Mouse (Mus musculus) midbrain, embryonic 16.5 days (tissue): ENCODE data around the gene Srsf2. TPM values are rescaled to one million over a fixed set of nuclear protein-coding genes. Genes with fewer than 3 reads are reported as not detected.
"Not testable (repeated sequence)": the region's sequence is repeated elsewhere in the genome, so short reads cannot be mapped to it uniquely, and the experiment has no call there.

Experiments used
- ATAC-seq: fragments of 200-750 bp; cut with Nextera tagmentation; 2 replicates; pipeline ENCODE4 v1.8.0; 2017; ENCODE audit warnings: moderate TSS enrichment
- H3K27ac ChIP-seq: fragments of 300-500 bp; sonication (generic); 2 replicates; pipeline ENCODE4 v1.5.1; 2014; ENCODE audit warnings: mild to moderate bottlenecking, low read length, mixed read lengths
- H3K27me3 ChIP-seq: fragments of 300-500 bp; sonication (generic); 2 replicates; pipeline ENCODE4 v1.6.1; 2014; ENCODE audit warnings: low read depth, low read length, mixed read lengths; ENCODE audit not compliant: control insufficient read depth, insufficient read depth
- H3K36me3 ChIP-seq: fragments of 300-500 bp; sonication (generic); 2 replicates; pipeline ENCODE4 v1.6.1; 2014; ENCODE audit warnings: mild to moderate bottlenecking, low read length, moderate library complexity, mixed read lengths; ENCODE audit not compliant: control insufficient read depth, insufficient read depth
- H3K4me1 ChIP-seq: fragments of 300-500 bp; sonication (generic); 2 replicates; pipeline ENCODE4 v1.6.1; 2014; ENCODE audit warnings: mild to moderate bottlenecking, low read length, mixed read lengths; ENCODE audit not compliant: control insufficient read depth, insufficient read depth
- H3K4me2 ChIP-seq: fragments of 300-500 bp; sonication (generic); 2 replicates; pipeline ENCODE4 v1.6.1; 2014; ENCODE audit warnings: mild to moderate bottlenecking, low read length, mixed read lengths
- H3K4me3 ChIP-seq: fragments of 300-500 bp; sonication (generic); 2 replicates; pipeline ENCODE4 v1.5.1; 2014; ENCODE audit warnings: low read depth, mild to moderate bottlenecking, low read length, moderate library complexity, mixed read lengths
- H3K9ac ChIP-seq: fragments of 300-500 bp; sonication (generic); 2 replicates; pipeline ENCODE4 v1.6.1; 2014; ENCODE audit warnings: low read depth, low read length, mixed read lengths
- H3K9me3 ChIP-seq: fragments of 300-500 bp; sonication (generic); replicated peaks from 2 replicates; pipeline ENCODE4 v1.6.1; 2014; ENCODE audit warnings: mild to moderate bottlenecking, low read length, mixed read lengths; ENCODE audit not compliant: control insufficient read depth, poor library complexity, severe bottlenecking
- WGBS: fragments of 180-500 bp; shearing (Covaris S2); extraction: QIAGEN DNeasy Blood & Tissue Kit; methylation state at CpG from one replicate; pipeline ENCODE4 v1.1.7; 2014; 5-methylcytosine and 5-hydroxymethylcytosine counted together
- polyA plus RNA-seq: library from polyadenylated mRNA; unstranded; fragments of >200 nt; fragmentation: Nextera tagmentation; extraction: Ambion mirVana; gene quantifications from 2 replicates; pipeline ENCODE4 v1.2.1, GENCODE M21; 2015

Srsf2 gene
- 549 and 567 TPM in 2 replicates for polyA plus RNA-seq

GRCm38 (mm10) chr11:116852891-116853511 is at the start of gene Srsf2:
TSS of gene Srsf2 (minus strand) at chr11:116853094.
- H3K27ac ChIP-seq = peak within 1 kb of the TSS; percentile 99
- H3K4me3 ChIP-seq = peak within 1 kb of the TSS; percentile 93
- no peaks in the 10 kb centered on the region for H3K9me3 ChIP-seq
- peak; percentile 88 for ATAC-seq
- H3K4me2 ChIP-seq = peak within 1 kb of the TSS; percentile 79
- H3K36me3 ChIP-seq = peaks cover 2% of the 10 kb centered on the region; the same call in 1 of the 2 replicates
- no peaks in the 10 kb centered on the region for H3K27me3 ChIP-seq
- H3K4me1 ChIP-seq = peaks cover 35% of the 10 kb centered on the region
- H3K9ac ChIP-seq = peak within 1 kb of the TSS; percentile 97
- WGBS = under 1% methylated on average over 69 of the region's 74 CpGs

GRCm38 (mm10) chr11:116902588-116902987 is 49.7 kb upstream of the Srsf2 start:
- not testable (repeated sequence) for H3K4me2 ChIP-seq, H3K27ac ChIP-seq, H3K9ac ChIP-seq, H3K4me3 ChIP-seq, H3K9me3 ChIP-seq, H3K36me3 ChIP-seq, ATAC-seq, H3K4me1 ChIP-seq
- WGBS = 88% methylated on average over 10 of the region's 10 CpGs
- peaks cover 11% of the 10 kb centered on the region for H3K27me3 ChIP-seq

GRCm38 (mm10) chr11:116899247-116899646 is 46.4 kb upstream of the Srsf2 start:
- Histone ChIP-seq H3K27me3 (peaks cover 2% of the 10 kb centered on the region), H3K4me2 (no peak overlapping the region), H3K4me1 (no peaks in the 10 kb centered on the region), H3K4me3 (no peak overlapping the region), H3K9ac (no peak overlapping the region), H3K27ac (no peak overlapping the region), H3K36me3 (no peaks in the 10 kb centered on the region), H3K9me3 (no peaks in the 10 kb centered on the region)
- WGBS = 91% methylated on average over 12 of the region's 12 CpGs
- ATAC-seq = no peak

GRCm38 (mm10) chr11:116895402-116895801 is 42.5 kb upstream of the Srsf2 start:
- no peaks in the 10 kb centered on the region for H3K36me3 ChIP-seq
- no peaks in the 10 kb centered on the region for H3K9me3 ChIP-seq
- no peak for ATAC-seq
- no peak overlapping the region for H3K4me3 ChIP-seq
- H3K27me3 ChIP-seq = no peaks in the 10 kb centered on the region
- WGBS = 35% methylated on average over 3 of the region's 3 CpGs
- H3K9ac ChIP-seq = no peak overlapping the region
- no peak overlapping the region for H3K4me2 ChIP-seq
- H3K4me1 ChIP-seq = no peaks in the 10 kb centered on the region
- H3K27ac ChIP-seq = no peak overlapping the region

GRCm38 (mm10) chr11:116893532-116894442 is 40.9 kb upstream of the Srsf2 start:
- Histone ChIP-seq H3K27ac (no peak overlapping the region), H3K9ac (no peak overlapping the region), H3K4me3 (no peak overlapping the region), H3K4me1 (no peaks in the 10 kb centered on the region), H3K36me3 (no peaks in the 10 kb centered on the region), H3K9me3 (no peaks in the 10 kb centered on the region), H3K4me2 (no peak overlapping the region), H3K27me3 (no peaks in the 10 kb centered on the region)
- ATAC-seq = no peak
- WGBS = 72% methylated on average over 19 of the region's 19 CpGs

GRCm38 (mm10) chr11:116887136-116887535 is 34.2 kb upstream of the Srsf2 start:
- 61% methylated on average over 5 of the region's 5 CpGs for WGBS
- H3K4me2 ChIP-seq = no peak overlapping the region
- no peaks in the 10 kb centered on the region for H3K9me3 ChIP-seq
- H3K9ac ChIP-seq = no peak overlapping the region
- H3K4me3 ChIP-seq = no peak overlapping the region
- no peak for ATAC-seq
- H3K27ac ChIP-seq = no peak overlapping the region
- peaks cover 8% of the 10 kb centered on the region; the same call in 1 of the 2 replicates for H3K4me1 ChIP-seq
- H3K27me3 ChIP-seq = no peaks in the 10 kb centered on the region
- no peaks in the 10 kb centered on the region for H3K36me3 ChIP-seq

- peak; percentile 70 for ATAC-seq
- H3K36me3 ChIP-seq = no peaks in the 10 kb centered on the region
- H3K4me3 ChIP-seq = peak overlapping the region; percentile 23
- peak overlapping the region; percentile 51 for H3K4me2 ChIP-seq
- H3K4me1 ChIP-seq = peaks cover 8% of the 10 kb centered on the region; the same call in 1 of the 2 replicates
- WGBS = 4% methylated on average over 26 of the region's 28 CpGs
- H3K27ac ChIP-seq = no peak overlapping the region
- H3K9me3 ChIP-seq = no peaks in the 10 kb centered on the region
- H3K27me3 ChIP-seq = no peaks in the 10 kb centered on the region
- H3K9ac ChIP-seq = 0 out of 2 replicates have a peak overlapping the region, but pooled peaks have one; percentile 39
Observed at GRCm38 (mm10) chr11:116885275-116886151, 32.6 kb upstream of the Srsf2 start.

GRCm38 (mm10) chr11:116884061-116884460 is 31.2 kb upstream of the Srsf2 start:
- Histone ChIP-seq H3K9ac (no peak overlapping the region), H3K4me1 (peaks cover 8% of the 10 kb centered on the region; the same call in 1 of the 2 replicates), H3K4me2 (no peak overlapping the region), H3K27ac (no peak overlapping the region), H3K9me3 (no peaks in the 10 kb centered on the region), H3K27me3 (no peaks in the 10 kb centered on the region), H3K4me3 (no peak overlapping the region), H3K36me3 (no peaks in the 10 kb centered on the region)
- no peak for ATAC-seq
- WGBS = 85% methylated on average over 6 of the region's 6 CpGs
